ENCODE assay signal across 15 mouse cellular contexts in genomic region chr8:10671862-10672548, GRCm38 (mm10).
"Had no signal": no experiment of that assay in that cellular context is flagged by ENCODE, and none has a peak within 500 bp of the region (broad histone marks: within the 10 kb centered on the region; RNA-seq: fewer than 3 reads in every experiment).

No protein-coding gene starts in this region.

- H3K36me3 ChIP-seq: limb, embryonic 13.5 days; liver, embryonic 15.5 days; midbrain, embryonic 10.5 days; midbrain, embryonic 15.5 days; neural tube, embryonic 13.5 days had no signal

- H3K9me3 ChIP-seq: limb, embryonic 13.5 days; liver, embryonic 15.5 days; midbrain, embryonic 10.5 days; midbrain, embryonic 15.5 days; neural tube, embryonic 13.5 days had no signal

- H3K9ac ChIP-seq: limb, embryonic 13.5 days; liver, embryonic 15.5 days; midbrain, embryonic 15.5 days; neural tube, embryonic 13.5 days had no signal

- ATAC-seq: lung, postnatal 0 days; midbrain, embryonic 15.5 days had no signal

- H3K27ac ChIP-seq: kidney, postnatal 0 days; limb, embryonic 13.5 days; liver, embryonic 15.5 days; midbrain, embryonic 10.5 days; midbrain, embryonic 15.5 days; neural tube, embryonic 13.5 days had no signal

- H3K4me1 ChIP-seq: limb, embryonic 13.5 days; liver, embryonic 15.5 days; midbrain, embryonic 10.5 days; midbrain, embryonic 15.5 days; neural tube, embryonic 13.5 days had no signal

- H3K4me3 ChIP-seq: limb, embryonic 13.5 days; liver, embryonic 15.5 days; midbrain, embryonic 10.5 days; midbrain, embryonic 15.5 days; neural tube, embryonic 13.5 days had no signal

- DNase-seq: kidney, adult 9 months; kidney, postnatal 36 days; left cerebral cortex, postnatal 4 days; lung, adult 2 months; lung, postnatal 36 days; retina, postnatal 1 day; right cerebral cortex, postnatal 25 days; thymus, postnatal 4 days had no signal

- H3K4me2 ChIP-seq: limb, embryonic 13.5 days; liver, embryonic 15.5 days; midbrain, embryonic 15.5 days; neural tube, embryonic 13.5 days had no signal

- H3K27me3 ChIP-seq: liver, embryonic 15.5 days; midbrain, embryonic 15.5 days had no signal
